Mouse (Mus musculus): ENCODE data around the gene Cdk2ap2. TPM values are rescaled to one million over a fixed set of nuclear protein-coding genes. Genes with fewer than 3 reads are reported as not detected.

The Cdk2ap2 gene
- polyA plus RNA-seq, 1 experiment = 11.2 TPM

DNA sequence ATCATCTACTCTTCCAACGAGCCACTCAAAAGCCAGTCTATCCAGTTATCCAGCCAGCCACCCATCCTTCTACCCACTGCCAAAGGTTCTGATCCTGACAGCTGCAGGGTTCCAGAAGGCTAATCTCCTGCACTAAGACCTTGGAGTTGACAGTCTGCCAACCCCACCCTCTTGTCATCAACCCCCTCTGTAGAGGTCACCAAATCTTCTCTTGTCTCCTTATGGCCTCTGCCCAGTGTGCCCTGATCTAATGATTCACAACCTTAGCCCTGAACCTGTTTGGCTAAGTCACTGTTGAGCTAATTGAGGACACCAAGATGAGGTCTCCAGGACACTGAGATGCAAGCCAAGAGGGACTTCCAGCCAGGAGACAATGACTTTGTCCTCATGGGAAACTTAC is 17.4 kb upstream of the Cdk2ap2 start:
- TF ChIP-seq TAL1 (IDR thresholded peaks at IDR 0.05; ENCODE audit: low read length) = no peak
- TF ChIP-seq GATA1 (IDR thresholded peaks at IDR 0.05; ENCODE audit: low read length) = no peak
- Histone ChIP-seq H3K36me3 (ENCODE audit: control insufficient read depth) (no peaks in the 10 kb centered on the region), H3K27me3 (ENCODE audit: control insufficient read depth) (peaks cover 8% of the 10 kb centered on the region), H3K4me1 (ENCODE audit: control insufficient read depth) (peaks cover 61% of the 10 kb centered on the region), H3K9me3 (ENCODE audit: control insufficient read depth, low read length) (peaks cover 2% of the 10 kb centered on the region; the same call in 1 of the 2 replicates), H3K4me3 (replicated peaks) (no peak overlapping the region)

DNA sequence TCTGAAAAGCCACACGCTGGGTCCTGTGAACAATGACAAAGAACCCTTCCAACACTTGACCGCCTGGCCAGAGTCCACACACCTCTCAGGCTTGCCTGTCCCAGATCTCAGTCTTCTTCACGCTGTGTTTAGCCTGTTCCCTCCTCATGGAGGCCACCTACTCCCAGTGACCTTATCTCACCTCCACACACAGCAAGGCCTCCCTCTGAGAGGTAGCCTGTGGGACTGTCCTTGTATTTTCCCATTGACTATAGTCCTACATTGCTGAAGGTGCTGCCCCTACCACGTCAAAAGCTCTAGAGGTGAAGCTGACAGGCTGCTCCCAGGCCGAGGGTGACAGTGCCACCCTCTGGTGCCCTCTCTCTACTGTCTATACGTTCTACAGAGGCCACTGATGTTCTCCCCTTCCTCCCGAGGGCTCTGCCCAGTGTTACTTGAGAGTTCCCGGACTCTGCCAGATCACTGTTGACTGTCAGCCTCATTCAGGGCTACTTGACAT is 16.4 kb upstream of the Cdk2ap2 start:
- Histone ChIP-seq H3K9me3 (ENCODE audit: control insufficient read depth, low read length) (peaks cover 2% of the 10 kb centered on the region; the same call in 1 of the 2 replicates), H3K27me3 (ENCODE audit: control insufficient read depth) (peaks cover 11% of the 10 kb centered on the region), H3K36me3 (ENCODE audit: control insufficient read depth) (no peaks in the 10 kb centered on the region), H3K4me1 (ENCODE audit: control insufficient read depth) (peaks cover 66% of the 10 kb centered on the region), H3K4me3 (replicated peaks) (peak overlapping the region; percentile 28)
- peak; percentile 38; the same call in 2 of the 3 replicates for TF ChIP-seq TAL1 (IDR thresholded peaks at IDR 0.05; ENCODE audit: low read length)
- peak; percentile 41; the same call in 1 of the 2 replicates for TF ChIP-seq GATA1 (IDR thresholded peaks at IDR 0.05; ENCODE audit: low read length)

DNA sequence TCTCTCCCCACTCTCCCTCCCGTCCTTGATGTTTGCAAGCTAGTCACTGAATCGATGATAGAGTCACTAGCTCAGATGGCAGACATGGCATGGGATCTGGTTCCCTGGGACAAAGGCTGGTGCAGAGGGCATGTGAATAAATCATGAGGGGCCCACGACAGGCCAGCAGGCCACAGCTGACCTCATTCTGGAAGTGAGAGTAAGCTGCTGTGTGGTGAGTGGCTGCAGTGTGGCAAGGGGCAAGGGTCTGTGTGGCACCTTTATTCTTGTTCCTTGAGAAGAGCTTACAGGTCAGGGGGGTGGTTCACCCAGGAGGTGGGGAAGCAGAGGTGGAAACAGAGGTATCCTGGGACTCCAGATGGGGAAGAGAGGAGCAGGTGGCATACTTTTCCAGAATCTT is 15.6 kb upstream of the Cdk2ap2 start, which contains the start of gene Cabp2:
Gene Cabp2 (plus strand): TSS at position 185 of the 400 bp plus-strand sequence.
- peaks cover 2% of the 10 kb centered on the region; the same call in 1 of the 2 replicates for H3K9me3 ChIP-seq (ENCODE audit: control insufficient read depth, low read length)
- H3K4me3 ChIP-seq (replicated peaks) = peak within 1 kb of the TSS; percentile 28
- TF ChIP-seq TAL1 (IDR thresholded peaks at IDR 0.05; ENCODE audit: low read length) = no peak
- no peak for TF ChIP-seq GATA1 (IDR thresholded peaks at IDR 0.05; ENCODE audit: low read length)
- H3K27me3 ChIP-seq (ENCODE audit: control insufficient read depth) = peaks cover 17% of the 10 kb centered on the region
- H3K4me1 ChIP-seq (ENCODE audit: control insufficient read depth) = peaks cover 66% of the 10 kb centered on the region
- H3K36me3 ChIP-seq (ENCODE audit: control insufficient read depth) = no peaks in the 10 kb centered on the region

DNA sequence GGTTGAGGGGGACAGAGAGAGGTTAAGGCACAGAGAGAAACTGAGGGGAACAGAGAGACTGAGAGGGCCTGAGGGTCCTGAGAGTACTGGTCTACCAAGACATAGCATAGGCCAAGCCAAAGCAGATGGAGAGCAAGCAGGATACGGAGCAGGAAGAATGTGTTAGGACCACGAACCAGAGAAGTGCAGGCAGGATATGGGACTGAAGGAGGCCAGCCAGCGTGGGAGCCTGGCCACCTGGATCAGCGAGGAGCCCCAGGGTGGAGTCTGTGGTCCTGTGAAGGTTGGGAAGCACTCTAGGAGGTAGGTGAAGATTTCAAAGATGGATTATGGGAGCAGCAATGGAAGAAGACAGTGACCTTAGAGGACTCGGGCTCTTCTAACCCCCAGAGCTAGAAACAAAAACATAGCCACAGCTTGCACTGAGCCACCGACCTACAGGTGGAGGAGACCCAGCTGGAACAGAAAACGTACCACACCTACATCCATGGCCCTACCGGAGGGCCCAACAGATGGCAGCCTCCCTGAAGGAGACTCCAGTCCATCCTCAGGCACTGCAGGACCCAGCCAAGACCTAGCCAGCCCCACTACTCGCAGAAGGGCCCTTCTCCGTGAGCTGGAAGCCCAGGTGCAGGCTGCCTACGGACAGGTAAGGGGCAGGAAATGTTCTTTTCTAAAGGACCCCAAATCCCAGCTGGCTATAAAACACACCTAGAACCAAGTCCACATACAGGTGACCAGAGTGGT is 14.6 kb upstream of the Cdk2ap2 start:
- no peaks in the 10 kb centered on the region for H3K9me3 ChIP-seq (ENCODE audit: control insufficient read depth, low read length)
- TF ChIP-seq TAL1 (IDR thresholded peaks at IDR 0.05; ENCODE audit: low read length) = no peak
- no peak for TF ChIP-seq GATA1 (IDR thresholded peaks at IDR 0.05; ENCODE audit: low read length)
- no peaks in the 10 kb centered on the region for H3K36me3 ChIP-seq (ENCODE audit: control insufficient read depth)
- peaks cover 22% of the 10 kb centered on the region for H3K27me3 ChIP-seq (ENCODE audit: control insufficient read depth)
- peaks cover 66% of the 10 kb centered on the region for H3K4me1 ChIP-seq (ENCODE audit: control insufficient read depth)
- no peak overlapping the region for H3K4me3 ChIP-seq (replicated peaks)

DNA sequence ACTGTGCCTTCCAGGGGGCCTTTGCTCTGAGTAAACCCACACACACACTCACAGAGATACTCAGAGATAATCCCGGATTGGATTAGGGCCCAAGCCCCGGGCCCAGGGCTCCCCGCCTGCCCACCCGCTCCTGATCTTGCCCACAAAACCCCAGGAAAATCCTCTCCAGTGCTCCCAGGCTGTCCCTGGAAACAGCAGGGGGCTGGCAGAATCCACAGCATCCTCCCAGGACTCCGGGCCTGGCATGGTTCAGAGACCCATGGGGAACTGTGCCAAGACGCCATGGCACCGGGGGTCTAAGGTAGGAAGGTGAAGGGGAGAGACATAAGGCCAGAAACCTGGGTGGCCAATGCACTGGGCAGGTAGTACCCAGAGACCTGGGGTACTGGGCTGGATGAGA is 13.7 kb upstream of the Cdk2ap2 start:
- H3K4me1 ChIP-seq (ENCODE audit: control insufficient read depth) = peaks cover 62% of the 10 kb centered on the region
- H3K9me3 ChIP-seq (ENCODE audit: control insufficient read depth, low read length) = no peaks in the 10 kb centered on the region
- TF ChIP-seq TAL1 (IDR thresholded peaks at IDR 0.05; ENCODE audit: low read length) (no peak), GATA1 (IDR thresholded peaks at IDR 0.05; ENCODE audit: low read length) (no peak)
- H3K4me3 ChIP-seq (replicated peaks) = no peak overlapping the region
- H3K36me3 ChIP-seq (ENCODE audit: control insufficient read depth) = no peaks in the 10 kb centered on the region
- H3K27me3 ChIP-seq (ENCODE audit: control insufficient read depth) = peaks cover 25% of the 10 kb centered on the region

DNA sequence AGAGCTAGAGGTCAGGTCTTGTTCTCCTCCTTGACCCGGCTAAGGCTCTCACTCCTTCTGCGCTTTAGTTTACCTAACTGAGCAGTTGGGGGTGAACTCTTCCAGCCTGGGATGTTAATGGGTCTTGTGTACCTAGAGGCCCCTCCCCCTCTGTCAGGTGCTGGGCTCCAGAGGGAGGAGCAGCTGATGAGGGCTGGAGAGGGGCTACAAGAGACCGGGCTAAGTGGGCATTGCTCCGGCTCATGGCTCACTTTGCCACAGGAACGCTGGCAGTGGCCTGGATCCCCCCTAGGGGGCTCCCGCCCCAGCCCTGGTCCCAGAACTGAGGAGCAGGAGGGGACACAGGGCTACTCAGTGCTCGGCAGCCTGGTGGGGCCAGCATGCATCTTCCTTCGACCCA is 13.2 kb upstream of the Cdk2ap2 start:
- Histone ChIP-seq H3K4me1 (ENCODE audit: control insufficient read depth) (peaks cover 64% of the 10 kb centered on the region), H3K27me3 (ENCODE audit: control insufficient read depth) (peaks cover 29% of the 10 kb centered on the region)

DNA sequence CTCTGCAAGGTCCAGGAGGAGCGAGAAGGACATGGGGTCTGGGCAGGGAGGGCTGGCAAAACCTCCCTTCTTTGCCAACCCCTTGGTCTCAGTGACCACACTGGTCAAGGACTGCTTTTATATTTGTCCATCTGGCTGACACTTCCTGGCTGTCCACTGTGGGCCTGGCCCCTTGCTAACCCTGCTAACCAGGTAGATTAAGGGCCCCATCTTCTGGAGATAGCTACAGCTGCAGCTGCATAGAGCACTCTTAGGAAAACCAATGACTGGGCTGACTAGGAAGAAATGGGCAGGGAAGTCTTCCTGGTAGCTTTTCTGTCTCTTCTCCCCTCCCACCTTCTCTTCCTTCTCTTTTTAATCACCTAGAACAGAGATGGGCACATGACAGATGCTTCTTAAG is 12.0 kb upstream of the Cdk2ap2 start:
- H3K4me3 ChIP-seq (replicated peaks) = no peak overlapping the region
- no peaks in the 10 kb centered on the region for H3K36me3 ChIP-seq (ENCODE audit: control insufficient read depth)
- H3K4me1 ChIP-seq (ENCODE audit: control insufficient read depth) = peaks cover 52% of the 10 kb centered on the region
- no peaks in the 10 kb centered on the region for H3K9me3 ChIP-seq (ENCODE audit: control insufficient read depth, low read length)
- peaks cover 37% of the 10 kb centered on the region for H3K27me3 ChIP-seq (ENCODE audit: control insufficient read depth)
- TF ChIP-seq GATA1 (IDR thresholded peaks at IDR 0.05; ENCODE audit: low read length) (no peak), TAL1 (IDR thresholded peaks at IDR 0.05; ENCODE audit: low read length) (no peak)

More for the DNA sequence above, 13.2 kb upstream of the Cdk2ap2 start:
- no peaks in the 10 kb centered on the region for H3K9me3 ChIP-seq (ENCODE audit: control insufficient read depth, low read length)
- TF ChIP-seq GATA1 (IDR thresholded peaks at IDR 0.05; ENCODE audit: low read length) (no peak), TAL1 (IDR thresholded peaks at IDR 0.05; ENCODE audit: low read length) (no peak)
- H3K36me3 ChIP-seq (ENCODE audit: control insufficient read depth) = no peaks in the 10 kb centered on the region
- H3K4me3 ChIP-seq (replicated peaks) = no peak overlapping the region

DNA sequence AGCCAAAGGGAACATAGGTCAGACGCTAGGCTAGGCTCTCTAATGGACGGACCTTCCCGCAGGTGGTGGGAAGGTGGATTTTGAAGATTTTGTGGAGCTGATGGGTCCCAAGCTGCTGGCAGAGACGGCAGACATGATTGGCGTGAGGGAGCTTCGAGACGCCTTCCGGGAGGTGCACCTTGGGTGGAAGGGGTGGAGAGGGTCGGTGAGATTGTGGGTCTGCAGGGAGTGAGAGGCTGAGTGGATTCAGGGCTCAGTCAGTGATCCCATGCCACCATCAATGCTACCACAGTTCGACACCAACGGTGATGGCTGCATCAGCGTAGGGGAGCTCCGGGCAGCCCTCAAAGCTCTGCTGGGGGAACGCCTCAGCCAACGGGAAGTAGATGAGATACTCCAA is 10.8 kb upstream of the Cdk2ap2 start:
- Histone ChIP-seq H3K9me3 (ENCODE audit: control insufficient read depth, low read length) (no peaks in the 10 kb centered on the region), H3K4me3 (replicated peaks) (no peak overlapping the region), H3K4me1 (ENCODE audit: control insufficient read depth) (peaks cover 41% of the 10 kb centered on the region), H3K36me3 (ENCODE audit: control insufficient read depth) (no peaks in the 10 kb centered on the region), H3K27me3 (ENCODE audit: control insufficient read depth) (peaks cover 42% of the 10 kb centered on the region)
- TF ChIP-seq GATA1 (IDR thresholded peaks at IDR 0.05; ENCODE audit: low read length) (no peak), TAL1 (IDR thresholded peaks at IDR 0.05; ENCODE audit: low read length) (no peak)

DNA sequence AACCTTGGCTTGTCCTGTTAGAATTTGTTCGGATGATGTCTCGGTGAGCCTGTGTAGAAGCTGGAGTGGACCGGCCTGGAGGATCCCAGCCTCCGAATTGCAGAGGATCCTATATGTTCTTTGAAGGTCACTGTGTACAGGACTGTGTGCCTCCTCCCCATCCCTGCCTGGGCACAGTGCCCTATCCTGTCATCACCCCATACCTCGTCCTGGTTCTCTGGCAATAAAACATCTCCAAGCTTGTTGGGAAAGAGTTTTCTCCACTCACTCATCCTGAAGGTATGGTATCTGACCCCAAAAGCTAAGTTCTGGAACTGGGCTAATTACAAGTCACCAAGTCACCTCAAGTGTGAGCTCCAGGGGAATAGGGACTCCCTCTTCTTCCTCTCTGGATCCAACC is 9.9 kb upstream of the Cdk2ap2 start:
- no peak for TF ChIP-seq GATA1 (IDR thresholded peaks at IDR 0.05; ENCODE audit: low read length)
- no peak for TF ChIP-seq TAL1 (IDR thresholded peaks at IDR 0.05; ENCODE audit: low read length)
- Histone ChIP-seq H3K27me3 (ENCODE audit: control insufficient read depth) (peaks cover 42% of the 10 kb centered on the region), H3K4me3 (replicated peaks) (no peak overlapping the region), H3K4me1 (ENCODE audit: control insufficient read depth) (peaks cover 31% of the 10 kb centered on the region), H3K9me3 (ENCODE audit: control insufficient read depth, low read length) (no peaks in the 10 kb centered on the region), H3K36me3 (ENCODE audit: control insufficient read depth) (no peaks in the 10 kb centered on the region)
